Mouse (Mus musculus): ENCODE results near the gene Rab3ip.

- TF ChIP-seq CTCF (IDR thresholded peaks at IDR 0.05; ENCODE audit: control insufficient read depth, insufficient read depth, insufficient replicate concordance, low read depth, low read length) (no peak), POLR2A (IDR thresholded peaks at IDR 0.05; ENCODE audit: control insufficient read depth, low read depth, low read length) (no peak)
These were observed 6.1 kb upstream of the Rab3ip start for GRCm38 (mm10) chr10:116956483-116957158.

All from testis, adult 2 months (tissue).